Mouse (Mus musculus) E14TG2a.4 (cell line): Measurements from ENCODE around the gene Fam193a.

Experiments used
- H3K27me3 ChIP-seq: 2 replicates; pipeline ENCODE4 v1.6.1; 2014; ENCODE audit warnings: low read length, control low read depth; ENCODE audit not compliant: insufficient read depth
- H3K36me3 ChIP-seq: 2 replicates; pipeline ENCODE4 v1.6.1; 2014; ENCODE audit warnings: low read length, control low read depth; ENCODE audit not compliant: insufficient read depth
- H3K4me1 ChIP-seq: replicated peaks from 2 replicates; pipeline ENCODE4 v1.6.1; 2014; ENCODE audit warnings: low read depth, low read length, control low read depth
- H3K4me3 ChIP-seq: replicated peaks from 2 replicates; pipeline ENCODE4 v1.5.1; 2014; ENCODE audit warnings: mild to moderate bottlenecking, low read length
- H3K9me3 ChIP-seq: 2 replicates; pipeline ENCODE4 v1.6.1; 2014; ENCODE audit warnings: low read length, control low read depth
- CTCF ChIP-seq: conservative IDR thresholded peaks from 2 replicates; pipeline ENCODE4 v1.5.1; 2014; ENCODE audit warnings: low read length
- NANOG ChIP-seq: IDR thresholded peaks from 2 replicates; pipeline ENCODE4 v1.6.1; 2014; ENCODE audit warnings: borderline replicate concordance, low read length, mixed read lengths
- POU5F1 ChIP-seq: IDR thresholded peaks from 2 replicates; pipeline ENCODE4 v1.6.1; 2014; ENCODE audit warnings: low read length, borderline replicate concordance

The Fam193a gene

DNA sequence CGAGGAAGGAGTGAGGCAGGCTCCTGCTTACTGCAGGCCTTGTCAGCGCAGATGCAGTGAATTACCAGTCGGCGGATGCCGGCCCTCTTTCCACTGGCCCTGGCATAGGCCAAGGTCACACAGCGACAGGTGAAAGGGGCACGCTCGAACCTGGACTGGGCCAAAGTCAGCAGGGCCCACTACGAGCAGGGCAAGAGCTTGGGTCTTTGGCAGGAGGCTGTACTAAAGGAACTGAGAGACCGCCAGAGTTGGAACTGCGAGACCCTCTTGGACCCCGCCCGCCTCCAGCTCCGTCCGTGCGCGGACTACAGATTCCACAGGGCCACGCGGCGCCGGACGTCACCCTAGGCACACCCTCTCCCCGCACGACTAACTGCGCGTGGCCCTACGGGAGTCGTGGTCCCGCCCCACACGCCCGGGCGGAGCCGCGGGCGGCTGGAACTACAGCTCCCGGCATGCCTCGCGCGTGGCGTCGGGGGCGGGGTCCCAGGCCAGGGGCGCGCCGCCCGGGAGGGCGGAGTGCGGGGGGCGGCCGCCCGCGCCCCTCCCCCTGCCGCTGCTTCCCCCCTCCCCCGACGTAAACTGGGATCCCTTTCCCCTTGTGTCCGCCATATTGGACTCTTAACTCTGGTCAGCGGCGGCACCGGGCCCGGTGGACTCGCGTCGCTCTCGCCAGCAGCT, at the start of gene Fam193a:
Gene Fam193a, plus strand, starts transcription at position 593 of the 681 bp plus-strand sequence.
- peaks cover 55% of the 10 kb centered on the region for H3K4me1 ChIP-seq
- peak within 1 kb of the TSS; percentile 86 for H3K4me3 ChIP-seq
- H3K9me3 ChIP-seq, result no peaks in the 10 kb centered on the region
- 0 out of 2 replicates have a peak, but pooled peaks cover 9% of the 10 kb centered on the region for H3K36me3 ChIP-seq
- no peaks in the 10 kb centered on the region for H3K27me3 ChIP-seq
- no peak for TF ChIP-seq CTCF
- no peak for TF ChIP-seq NANOG
- TF ChIP-seq POU5F1, result no peak

DNA sequence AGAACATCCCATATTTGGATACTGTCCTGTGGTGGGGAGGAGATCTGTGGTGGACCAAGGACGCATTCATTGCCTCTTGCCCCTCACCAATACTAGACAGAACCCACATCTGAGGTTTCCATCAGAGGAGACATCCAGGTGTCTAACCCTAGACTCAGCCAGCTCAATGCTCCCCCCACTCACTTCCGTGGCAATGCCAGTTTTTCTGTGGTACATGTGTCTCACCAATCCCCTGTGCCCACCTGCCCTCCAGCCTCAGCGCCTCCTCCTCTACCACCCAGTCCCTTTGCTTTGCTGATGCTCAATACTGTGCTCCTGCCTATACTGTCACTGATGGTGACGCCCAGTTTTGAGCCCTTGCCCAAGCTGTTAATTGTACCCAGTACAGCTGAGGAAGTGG, 48.5 kb upstream of the Fam193a start:
- Histone ChIP-seq H3K4me3 (no peak overlapping the region), H3K36me3 (no peaks in the 10 kb centered on the region), H3K9me3 (no peaks in the 10 kb centered on the region), H3K4me1 (peaks cover 5% of the 10 kb centered on the region), H3K27me3 (peaks cover 27% of the 10 kb centered on the region)
- no peak for TF ChIP-seq CTCF
- no peak for TF ChIP-seq POU5F1
- TF ChIP-seq NANOG, result no peak

DNA sequence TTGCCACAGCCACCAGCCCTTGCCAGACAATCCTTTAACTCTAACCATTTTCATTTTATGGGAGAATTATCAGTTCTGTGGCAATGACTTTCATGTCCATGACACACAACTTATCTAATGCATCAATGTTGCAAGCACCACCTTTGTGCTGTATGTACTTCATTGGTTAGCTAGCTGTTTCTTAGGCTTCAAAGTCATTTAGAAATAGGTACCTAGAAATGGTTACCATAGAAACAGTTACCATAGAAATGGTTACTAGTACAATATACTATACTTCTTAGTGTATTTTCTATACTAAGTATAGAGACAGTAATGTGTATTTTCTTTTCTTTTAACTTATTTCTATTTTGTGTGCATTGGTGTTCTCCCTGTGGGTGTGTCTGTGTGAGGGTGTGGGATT, 44.4 kb upstream of the Fam193a start:
- H3K4me3 ChIP-seq, result no peak overlapping the region
- peaks cover 38% of the 10 kb centered on the region for H3K27me3 ChIP-seq
- TF ChIP-seq POU5F1 (no peak), NANOG (no peak), CTCF (no peak)
- H3K9me3 ChIP-seq, result peaks cover 4% of the 10 kb centered on the region
- no peaks in the 10 kb centered on the region for H3K36me3 ChIP-seq
- H3K4me1 ChIP-seq, result peaks cover 24% of the 10 kb centered on the region

DNA sequence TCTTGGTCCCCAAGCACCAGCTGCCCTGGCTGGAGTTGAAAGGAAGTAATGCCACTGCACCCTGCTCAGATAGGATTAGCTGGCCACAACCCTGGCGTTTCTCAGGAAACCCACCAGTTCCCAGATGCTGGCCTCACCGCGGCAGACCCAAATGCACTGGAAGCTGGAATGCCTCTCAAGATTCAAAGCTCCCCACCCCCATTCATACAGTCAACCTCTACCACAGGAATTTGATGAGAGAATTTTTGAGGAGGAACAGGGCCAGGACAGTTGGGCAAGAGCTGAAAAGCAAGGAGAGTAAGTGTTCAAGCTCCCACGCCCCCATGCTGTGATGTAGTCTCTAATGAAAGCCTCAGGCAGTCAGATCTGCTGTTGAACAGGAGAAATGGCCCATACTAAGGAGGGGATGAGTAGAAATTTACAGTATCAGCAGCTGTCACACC, 43.5 kb upstream of the Fam193a start:
- 0 out of 2 replicates have a peak overlapping the region, but pooled peaks have one; percentile 66 for H3K4me3 ChIP-seq
- peaks cover 10% of the 10 kb centered on the region for H3K9me3 ChIP-seq
- H3K4me1 ChIP-seq, result peaks cover 24% of the 10 kb centered on the region
- H3K36me3 ChIP-seq, result peaks cover 5% of the 10 kb centered on the region; the same call in 1 of the 2 replicates
- TF ChIP-seq CTCF (no peak), NANOG (no peak), POU5F1 (no peak)
- H3K27me3 ChIP-seq, result peaks cover 38% of the 10 kb centered on the region

DNA sequence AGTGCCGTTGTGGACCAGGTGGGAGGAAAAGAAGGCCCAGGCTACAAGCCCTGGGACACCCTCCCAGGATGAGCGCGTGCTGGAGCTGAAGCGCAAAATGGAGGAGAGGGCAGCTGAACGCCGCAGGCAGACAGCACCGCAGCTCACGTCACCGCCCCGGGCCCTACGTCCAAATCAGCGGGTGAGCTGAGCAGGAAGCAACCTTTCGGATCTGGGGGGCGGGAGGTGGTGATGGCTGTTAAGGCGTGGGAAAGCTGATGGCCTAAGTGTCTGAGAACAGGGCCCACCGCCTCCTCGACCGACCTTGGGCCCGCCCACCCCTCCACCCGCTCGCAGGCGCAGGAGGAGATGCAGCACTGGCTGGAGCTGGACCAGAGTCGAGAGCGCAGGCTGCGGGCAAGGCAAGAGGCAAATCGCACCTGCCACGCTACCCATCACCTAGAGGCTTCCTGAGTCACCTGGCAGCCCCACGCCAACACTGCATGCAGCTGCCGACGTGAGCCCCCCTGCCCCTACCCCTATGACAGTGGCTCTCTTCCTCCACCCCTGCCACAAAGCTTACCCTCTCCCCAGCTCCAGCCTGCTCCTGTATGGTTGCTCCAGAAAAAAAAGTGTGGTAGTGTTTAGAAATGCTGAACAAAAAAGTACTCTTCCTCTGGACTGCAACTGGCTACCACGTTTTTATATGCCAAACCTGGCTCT, 42.7 kb upstream of the Fam193a start:
- TF ChIP-seq NANOG (no peak), CTCF (no peak), POU5F1 (no peak)
- peak overlapping the region; percentile 66 for H3K4me3 ChIP-seq
- H3K36me3 ChIP-seq, result peaks cover 11% of the 10 kb centered on the region
- H3K9me3 ChIP-seq, result peaks cover 10% of the 10 kb centered on the region
- H3K27me3 ChIP-seq, result peaks cover 38% of the 10 kb centered on the region
- H3K4me1 ChIP-seq, result peaks cover 24% of the 10 kb centered on the region

DNA sequence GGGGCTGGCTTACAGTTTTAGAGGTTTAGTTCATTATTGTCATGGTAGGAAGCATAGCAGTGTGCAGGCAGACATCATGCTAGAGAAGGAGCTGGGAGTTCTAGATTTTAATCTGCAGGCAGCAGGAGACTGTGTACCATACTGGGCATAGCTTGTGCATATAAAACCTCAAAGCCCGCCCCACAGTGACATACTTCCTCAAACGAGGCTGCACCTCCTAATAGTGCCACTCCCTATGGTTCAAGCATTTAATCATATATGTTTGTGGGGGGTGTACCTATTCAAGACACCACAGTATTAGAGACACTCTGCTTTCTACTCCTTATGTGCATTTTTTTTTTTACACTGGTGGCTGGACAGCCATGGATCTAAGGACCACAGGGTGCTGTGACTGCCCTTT, 39.6 kb upstream of the Fam193a start:
- no peak overlapping the region for H3K4me3 ChIP-seq
- peaks cover 10% of the 10 kb centered on the region for H3K9me3 ChIP-seq
- peaks cover 41% of the 10 kb centered on the region for H3K4me1 ChIP-seq
- peaks cover 11% of the 10 kb centered on the region for H3K27me3 ChIP-seq
- TF ChIP-seq CTCF (no peak), NANOG (no peak), POU5F1 (no peak)
- peaks cover 25% of the 10 kb centered on the region for H3K36me3 ChIP-seq

DNA sequence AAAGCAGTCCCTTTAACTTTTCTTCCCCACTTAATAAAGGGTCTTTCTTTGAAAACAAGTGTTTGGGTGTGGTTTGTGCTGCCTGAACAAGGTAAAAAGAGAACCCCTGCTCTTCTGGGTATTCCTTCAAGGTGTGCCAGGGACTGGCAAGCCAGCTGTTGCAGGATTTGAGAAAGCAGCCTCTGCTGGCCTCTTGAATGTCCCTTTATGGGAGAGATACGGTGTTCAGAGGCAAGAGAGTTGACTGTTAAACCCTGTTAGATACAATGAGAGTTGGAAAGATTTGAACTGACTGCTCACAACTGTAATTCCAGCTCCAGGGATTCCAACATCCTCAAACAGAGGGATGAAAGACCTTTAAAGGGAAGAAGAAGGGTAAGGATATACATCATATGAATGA, 35.7 kb upstream of the Fam193a start:
- Histone ChIP-seq H3K36me3 (peaks cover 37% of the 10 kb centered on the region), H3K27me3 (no peaks in the 10 kb centered on the region), H3K9me3 (peaks cover 10% of the 10 kb centered on the region), H3K4me3 (no peak overlapping the region), H3K4me1 (peaks cover 31% of the 10 kb centered on the region)
- no peak for TF ChIP-seq POU5F1
- no peak for TF ChIP-seq NANOG
- no peak for TF ChIP-seq CTCF

DNA sequence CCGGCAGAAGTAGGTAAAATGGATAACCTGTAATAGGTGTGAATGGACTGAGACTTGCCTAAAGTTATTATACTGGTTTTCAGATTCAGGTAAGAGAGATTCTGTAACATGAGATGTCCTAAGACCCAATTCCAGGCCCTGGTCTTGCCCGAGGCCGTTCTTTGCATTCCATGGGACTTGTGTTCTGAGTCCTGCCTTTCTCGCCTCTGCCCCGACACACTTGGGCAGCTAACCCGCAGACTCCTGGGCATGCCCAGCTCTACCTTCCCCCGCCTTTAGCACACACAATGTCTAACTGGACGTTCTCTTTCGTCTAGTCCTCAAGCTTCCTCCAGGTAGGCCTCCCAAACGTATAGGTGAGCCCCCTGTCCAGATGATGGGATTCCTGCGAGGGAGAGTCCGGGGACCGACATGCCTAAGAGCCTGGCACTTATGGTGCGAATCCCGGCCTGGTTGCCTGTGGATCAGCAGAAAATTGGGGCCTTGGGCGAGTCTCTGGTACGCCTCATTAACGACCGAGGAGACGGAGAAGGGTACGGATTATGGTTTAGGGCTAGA, 34.1 kb upstream of the Fam193a start:
- no peaks in the 10 kb centered on the region for H3K27me3 ChIP-seq
- peak overlapping the region; percentile 96 for H3K4me3 ChIP-seq
- H3K4me1 ChIP-seq, result peaks cover 46% of the 10 kb centered on the region
- H3K36me3 ChIP-seq, result peaks cover 52% of the 10 kb centered on the region
- TF ChIP-seq POU5F1 (no peak), CTCF (no peak), NANOG (no peak)
- peaks cover 3% of the 10 kb centered on the region; the same call in 1 of the 2 replicates for H3K9me3 ChIP-seq
